Mouse (Mus musculus) spleen, adult 2 months (tissue): ENCODE data around the gene Plaur. TPM values are rescaled to one million over a fixed set of nuclear protein-coding genes. Genes with fewer than 3 reads are reported as not detected.
"Not testable (repeated sequence)": the region's sequence is repeated elsewhere in the genome, so short reads cannot be mapped to it uniquely, and the experiment has no call there.

Source experiments
- DNase-seq, 2 experiments: peaks; one replicate each; pipeline versions ENCODE4 v3.0.0 to v3.0.0-alpha.2; 2012 to 2021; ENCODE audit warnings: low spot score in 2 of 2, low read depth in 1 of 2
- H3K27ac ChIP-seq: fragments of 200-500 bp; 2 replicates; pipeline ENCODE4 v1.5.1; 2012; ENCODE audit warnings: low read length, inconsistent platforms; ENCODE audit not compliant: insufficient read depth
- H3K27me3 ChIP-seq: fragments of 200-500 bp; 2 replicates; pipeline ENCODE4 v1.6.1; 2012; ENCODE audit warnings: mild to moderate bottlenecking, moderate library complexity, low read length, inconsistent platforms; ENCODE audit not compliant: control insufficient read depth, insufficient read depth
- H3K36me3 ChIP-seq: fragments of 200-500 bp; 2 replicates; pipeline ENCODE4 v1.6.1; 2012; ENCODE audit warnings: mild to moderate bottlenecking, low read length, inconsistent platforms; ENCODE audit not compliant: control insufficient read depth, insufficient read depth
- H3K4me1 ChIP-seq: fragments of 200-500 bp; 2 replicates; pipeline ENCODE4 v1.6.1; 2011; ENCODE audit warnings: inconsistent platforms; ENCODE audit not compliant: control insufficient read depth, insufficient read depth, insufficient read length
- H3K4me3 ChIP-seq: fragments of 200-500 bp; 2 replicates; pipeline ENCODE4 v1.5.1; 2011; ENCODE audit warnings: mild to moderate bottlenecking, inconsistent platforms; ENCODE audit not compliant: insufficient read depth, insufficient read length; ENCODE audit errors: extremely low read depth
- CTCF ChIP-seq: fragments of 200-500 bp; IDR thresholded peaks from 2 replicates; pipeline ENCODE4 v1.5.1; 2011; ENCODE audit warnings: mild to moderate bottlenecking, inconsistent platforms; ENCODE audit not compliant: insufficient read depth, insufficient read length, insufficient replicate concordance; ENCODE audit errors: extremely low read depth
- POLR2A ChIP-seq: fragments of 200-500 bp; IDR thresholded peaks from 2 replicates; pipeline ENCODE4 v1.6.1; 2011; ENCODE audit warnings: low read depth, low read length, inconsistent platforms
- WGBS: fragments of 180-500 bp; shearing (Covaris S2); methylation state at CpG from one replicate; pipeline ENCODE4 v1.1.7; 2018; 5-methylcytosine and 5-hydroxymethylcytosine counted together
- polyA plus RNA-seq: library from polyadenylated mRNA; depleted of rRNA; stranded (reverse); fragments of >200 nt; gene quantifications from 2 replicates; pipeline ENCODE4 v1.2.3, GENCODE M21; 2012; rRNA removed

Gene Plaur
- polyA plus RNA-seq, 1 experiment, result 58.6 TPM

DNA sequence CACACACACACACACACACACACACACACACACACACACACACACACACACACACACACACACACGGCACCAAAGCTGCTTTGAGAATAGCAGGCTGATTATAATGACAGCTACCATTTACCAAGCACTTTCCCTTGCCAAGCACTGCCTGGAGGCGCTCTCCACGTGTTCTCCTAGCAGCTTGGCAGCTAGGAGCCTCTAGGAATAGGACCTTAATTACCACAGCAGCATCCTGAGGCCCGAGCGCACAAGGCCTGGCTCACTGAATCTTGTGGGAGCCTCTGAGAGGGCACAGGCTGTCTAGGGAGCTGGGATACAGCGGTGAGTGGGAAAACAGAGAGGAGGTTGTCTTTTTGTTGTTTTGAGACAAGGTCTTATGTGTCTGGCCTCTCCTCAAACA is 55.4 kb downstream of the Plaur start:
- Histone ChIP-seq H3K36me3 (no peaks in the 10 kb centered on the region), H3K27me3 (no peaks in the 10 kb centered on the region), H3K27ac (no peak overlapping the region), H3K4me1 (no peaks in the 10 kb centered on the region), H3K4me3 (no peak overlapping the region)
- TF ChIP-seq POLR2A, result no peak
- TF ChIP-seq CTCF, result no peak
- DNase-seq, result no peak
- WGBS, result 83% methylated on average over 6 of the region's 6 CpGs

DNA sequence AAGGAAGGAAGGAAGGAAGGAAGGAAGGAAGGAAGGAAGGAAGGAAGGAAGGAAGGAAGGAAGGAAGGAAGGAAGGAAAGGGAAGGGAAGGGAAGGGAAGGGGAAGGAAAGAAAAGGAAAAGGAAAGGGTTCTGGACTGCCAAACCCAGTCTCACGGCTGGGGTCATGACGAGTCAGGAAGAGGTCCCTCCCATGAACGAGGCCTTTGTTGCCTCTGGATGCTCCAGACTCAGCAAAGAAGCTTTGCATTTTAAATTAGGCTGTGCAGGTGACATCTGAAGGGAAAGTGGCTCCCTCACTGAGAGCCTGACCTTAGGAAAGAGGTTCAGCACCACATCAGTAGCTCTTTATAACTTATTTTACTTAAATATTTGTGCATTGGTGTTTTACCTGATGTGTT is 56.8 kb downstream of the Plaur start:
- no peak overlapping the region for H3K4me3 ChIP-seq
- H3K4me1 ChIP-seq, result no peaks in the 10 kb centered on the region
- no peak for DNase-seq
- TF ChIP-seq CTCF, result no peak
- no peak for TF ChIP-seq POLR2A
- H3K36me3 ChIP-seq, result no peaks in the 10 kb centered on the region
- H3K27me3 ChIP-seq, result no peaks in the 10 kb centered on the region
- H3K27ac ChIP-seq, result no peak overlapping the region
- 70% methylated on average over 3 of the region's 3 CpGs for WGBS

DNA sequence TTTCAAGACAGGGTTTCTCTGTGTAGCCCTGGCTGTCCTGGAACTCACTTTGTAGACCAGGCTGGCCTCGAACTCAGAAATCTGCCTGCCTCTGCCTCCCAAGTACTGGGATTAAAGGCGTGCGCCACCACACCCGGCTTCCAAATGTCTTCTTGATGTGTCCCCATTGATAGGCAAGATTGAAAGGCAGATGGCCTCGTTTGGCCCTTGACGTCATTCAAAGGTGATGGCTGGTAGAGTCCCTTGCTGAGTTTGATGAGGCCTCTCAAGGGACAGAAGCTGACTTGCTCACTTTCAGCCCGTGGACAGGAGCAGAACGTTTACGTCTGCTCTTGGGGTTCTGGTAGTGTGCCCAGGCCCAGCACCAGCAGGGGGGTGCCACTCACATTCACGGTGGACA is 57.8 kb downstream of the Plaur start:
- DNase-seq, H3K27me3 ChIP-seq, H3K27ac ChIP-seq, H3K4me1 ChIP-seq, H3K36me3 ChIP-seq, H3K4me3 ChIP-seq: not testable (repeated sequence)
- 88% methylated on average over 10 of the region's 10 CpGs for WGBS

DNA sequence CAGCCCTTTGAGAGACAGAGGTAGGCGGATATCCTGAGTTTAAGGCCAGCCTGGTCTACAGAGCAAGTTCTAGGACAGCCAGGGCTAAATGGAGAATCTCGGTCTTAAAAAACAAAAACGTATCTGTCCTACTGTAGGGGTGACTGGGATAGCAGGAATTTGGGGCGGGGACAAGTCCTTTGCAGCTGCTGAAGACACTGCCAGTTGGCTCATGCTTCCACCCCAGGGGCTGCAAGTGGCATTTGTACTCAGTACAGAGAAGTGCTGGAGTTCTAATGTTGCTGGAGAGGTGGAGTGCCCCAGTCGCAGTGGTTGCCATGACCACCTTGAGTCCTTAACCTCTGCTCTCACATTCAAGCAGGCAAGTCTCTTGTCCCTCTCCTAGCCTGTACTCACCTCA is 60.5 kb downstream of the Plaur start:
- H3K27me3 ChIP-seq, result no peaks in the 10 kb centered on the region
- TF ChIP-seq CTCF (no peak), POLR2A (no peak)
- H3K36me3 ChIP-seq, result no peaks in the 10 kb centered on the region
- H3K4me1 ChIP-seq, result no peaks in the 10 kb centered on the region
- H3K27ac ChIP-seq, result no peak overlapping the region
- DNase-seq, result no peak
- 69% methylated on average over 5 of the region's 5 CpGs for WGBS
- H3K4me3 ChIP-seq, result no peak overlapping the region

DNA sequence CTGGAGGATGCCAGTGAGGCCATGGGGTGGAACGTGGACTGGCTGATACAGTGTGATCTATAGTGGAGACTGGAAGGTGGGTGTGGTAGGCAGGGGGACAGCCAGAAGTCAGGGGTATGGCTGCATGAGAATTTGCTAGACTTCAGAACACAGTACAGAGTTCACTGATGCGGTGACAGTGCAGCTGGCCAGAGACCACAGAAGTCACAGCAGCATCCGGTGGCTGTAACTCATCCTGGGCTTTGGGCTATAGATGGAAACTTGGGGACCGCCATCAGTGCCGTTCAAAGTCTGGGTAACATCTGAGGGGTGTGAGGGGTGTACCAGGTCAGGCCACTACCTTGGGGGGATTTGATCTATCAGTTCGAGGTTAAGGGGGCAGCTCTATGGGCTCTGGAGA is 61.4 kb downstream of the Plaur start:
- TF ChIP-seq POLR2A (no peak), CTCF (no peak)
- no peak overlapping the region for H3K27ac ChIP-seq
- DNase-seq, result no peak
- no peaks in the 10 kb centered on the region for H3K36me3 ChIP-seq
- 67% methylated on average over 6 of the region's 6 CpGs for WGBS
- no peaks in the 10 kb centered on the region for H3K27me3 ChIP-seq
- H3K4me3 ChIP-seq, result no peak overlapping the region
- H3K4me1 ChIP-seq, result no peaks in the 10 kb centered on the region

DNA sequence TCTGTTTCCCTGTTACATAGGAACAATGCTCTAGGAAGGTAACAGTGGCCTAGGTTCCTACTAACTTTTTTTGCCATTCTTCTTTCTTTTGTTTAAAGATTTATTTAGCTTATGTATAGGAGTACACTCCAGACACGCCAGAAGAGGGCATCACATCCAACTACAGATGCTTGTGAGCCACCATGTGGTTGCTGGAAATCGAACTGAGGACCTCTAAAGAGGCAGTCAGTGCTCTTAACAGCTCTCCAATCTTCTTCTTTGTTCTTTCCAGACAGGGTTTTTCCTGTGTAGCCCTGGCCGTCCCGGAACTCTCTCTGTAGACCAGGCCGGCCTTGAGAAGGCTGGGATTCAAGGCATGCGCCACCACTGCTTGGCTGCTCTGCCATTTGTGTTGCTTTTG is 62.7 kb downstream of the Plaur start:
- Histone ChIP-seq H3K27ac (no peak overlapping the region), H3K36me3 (no peaks in the 10 kb centered on the region), H3K4me3 (no peak overlapping the region), H3K27me3 (no peaks in the 10 kb centered on the region), H3K4me1 (no peaks in the 10 kb centered on the region)
- TF ChIP-seq POLR2A, result no peak
- no peak for TF ChIP-seq CTCF
- 76% methylated on average over 6 of the region's 6 CpGs for WGBS
- no peak for DNase-seq

Other genes starting within 250 kb of the Plaur start
- gene Zfp109, start 224.9 kb upstream of the Plaur start, polyA plus RNA-seq, result 0.48 and 0.65 TPM in 2 replicates
- gene Zfp108, start 207.7 kb upstream of the Plaur start, polyA plus RNA-seq, result 0.16 TPM in 2 replicates
- 0.18 and 0.49 TPM in 2 replicates for gene Zfp93, start 192.1 kb upstream of the Plaur start, polyA plus RNA-seq
- 3.1 and 4.7 TPM in 2 replicates for gene Zfp61, start 161.3 kb upstream of the Plaur start, polyA plus RNA-seq
- 6.5 and 8.2 TPM in 2 replicates for gene Zfp94, start 145.8 kb upstream of the Plaur start, polyA plus RNA-seq
- gene Tescl, start 128.5 kb upstream of the Plaur start, polyA plus RNA-seq, result 0.18 and 0.26 TPM in 2 replicates
- gene Lypd5, start 113.3 kb upstream of the Plaur start, polyA plus RNA-seq, result not detected in 2 replicates
- gene Kcnn4, start 92.2 kb upstream of the Plaur start, polyA plus RNA-seq, result 102 and 133 TPM in 2 replicates
- 55.7 and 83.3 TPM in 2 replicates for gene Smg9, start 62.9 kb upstream of the Plaur start, polyA plus RNA-seq
- 6.5 and 19.9 TPM in 2 replicates for gene Irgc1, start 10.2 kb upstream of the Plaur start, polyA plus RNA-seq
- gene Cadm4, start 19.5 kb downstream of the Plaur start, polyA plus RNA-seq, result 33.1 and 34.5 TPM in 2 replicates
- gene Zfp428, start 44.5 kb downstream of the Plaur start, polyA plus RNA-seq, result 4.0 and 5.9 TPM in 2 replicates
- gene AC161166.1, start 50.0 kb downstream of the Plaur start, polyA plus RNA-seq, result not detected in 2 replicates
- gene Irgq, start 68.2 kb downstream of the Plaur start, polyA plus RNA-seq, result 11.2 and 13.1 TPM in 2 replicates
- gene Pinlyp, start 83.6 kb downstream of the Plaur start, polyA plus RNA-seq, result 0.23 and 0.36 TPM in 2 replicates
- 52.3 and 56.2 TPM in 2 replicates for gene Xrcc1, start 83.8 kb downstream of the Plaur start, polyA plus RNA-seq
- gene Ethe1, start 125.1 kb downstream of the Plaur start, polyA plus RNA-seq, result 23.2 and 27.3 TPM in 2 replicates
- 0.29 and 0.61 TPM in 2 replicates for gene Zfp575, start 125.2 kb downstream of the Plaur start, polyA plus RNA-seq
- gene Phldb3, start 148.3 kb downstream of the Plaur start, polyA plus RNA-seq, result 5.2 and 7.6 TPM in 2 replicates
- not detected in 2 replicates for gene Lypd3, start 174.1 kb downstream of the Plaur start, polyA plus RNA-seq
- not detected in 2 replicates for gene Tex101, start 214.2 kb downstream of the Plaur start, polyA plus RNA-seq
- gene BC049730, start 246.8 kb downstream of the Plaur start, polyA plus RNA-seq, result not detected in 2 replicates